Mouse (Mus musculus) testis, adult 2 months (tissue): ENCODE measurements around the gene Psmb2.

ENCODE experiments used
- CTCF ChIP-seq: fragments of 200-500 bp; IDR thresholded peaks from 2 replicates; pipeline ENCODE4 v1.5.1; 2012; ENCODE audit warnings: low read depth, mild to moderate bottlenecking, inconsistent platforms, low read length, moderate library complexity; ENCODE audit not compliant: control insufficient read depth, insufficient read depth, insufficient replicate concordance
- POLR2A ChIP-seq: fragments of 200-500 bp; IDR thresholded peaks from 2 replicates; pipeline ENCODE4 v1.6.1; 2012; ENCODE audit warnings: low read depth, mild to moderate bottlenecking, inconsistent platforms, low read length, moderate library complexity; ENCODE audit not compliant: control insufficient read depth

GRCm38 (mm10) chr4:126661249-126661648, 16.2 kb upstream of the Psmb2 start:
- TF ChIP-seq POLR2A (no peak), CTCF (no peak)
